Mouse (Mus musculus) E14TG2a.4 (cell line): ENCODE results near the gene Ntn1.

Source experiments
- CTCF ChIP-seq: conservative IDR thresholded peaks from 2 replicates; pipeline ENCODE4 v1.5.1; 2014; ENCODE audit warnings: low read length
- POU5F1 ChIP-seq: IDR thresholded peaks from 2 replicates; pipeline ENCODE4 v1.6.1; 2014; ENCODE audit warnings: low read length, borderline replicate concordance

DNA sequence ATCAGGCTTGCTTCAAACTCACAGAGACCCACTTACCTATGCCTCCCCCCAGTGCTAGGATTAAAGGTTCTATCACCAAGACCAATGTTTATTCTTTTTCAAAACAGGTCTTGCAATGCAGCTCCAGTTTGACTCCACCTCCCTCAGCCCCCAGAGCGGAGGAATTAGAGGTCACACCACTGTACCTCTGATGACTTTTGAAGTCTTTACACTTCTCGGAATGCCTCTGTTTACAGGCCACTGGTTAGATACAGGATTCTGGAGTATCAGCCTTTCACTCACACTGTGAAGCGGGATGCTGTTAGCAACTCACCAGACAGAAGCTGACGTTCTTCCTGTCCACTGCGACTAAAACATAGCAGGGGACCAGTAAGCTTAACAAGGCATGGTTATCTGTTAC is 805 bp upstream of the Ntn1 start:
- TF ChIP-seq CTCF (no peak), POU5F1 (no peak)
